Mouse (Mus musculus): ENCODE measurements at regions not wholly inside any gene's neighbourhood (a gene's known extent, or its start where the extent isn't known, plus 50 kb on each side); places are given as distances from the start of the nearest gene placed in this dataset.

GRCm38 (mm10) chr17:51683318-51683717, 149.8 kb downstream of the Satb1 start:
- Histone ChIP-seq H3K27me3 (replicated peaks; ENCODE audit: low read depth, poor library complexity, severe bottlenecking) (no peaks in the 10 kb centered on the region), H3K36me3 (replicated peaks) (no peaks in the 10 kb centered on the region), H3K4me3 (no peak overlapping the region), H3K9me3 (no peaks in the 10 kb centered on the region), H3K27ac (replicated peaks) (no peak overlapping the region), H3K4me1 (no peaks in the 10 kb centered on the region)
- no peak for DNase-seq (ENCODE audit: low spot score)
- WGBS = 90% methylated on average over 4 of the region's 4 CpGs

GRCm38 (mm10) chr17:51682368-51682767, 150.7 kb downstream of the Satb1 start:
- Histone ChIP-seq H3K27me3 (replicated peaks; ENCODE audit: low read depth, poor library complexity, severe bottlenecking) (no peaks in the 10 kb centered on the region), H3K4me3 (no peak overlapping the region), H3K9me3 (no peaks in the 10 kb centered on the region), H3K27ac (replicated peaks) (no peak overlapping the region), H3K36me3 (replicated peaks) (no peaks in the 10 kb centered on the region), H3K4me1 (no peaks in the 10 kb centered on the region)
- DNase-seq (ENCODE audit: low spot score) = no peak
- 92% methylated on average over 3 of the region's 3 CpGs for WGBS

DNA sequence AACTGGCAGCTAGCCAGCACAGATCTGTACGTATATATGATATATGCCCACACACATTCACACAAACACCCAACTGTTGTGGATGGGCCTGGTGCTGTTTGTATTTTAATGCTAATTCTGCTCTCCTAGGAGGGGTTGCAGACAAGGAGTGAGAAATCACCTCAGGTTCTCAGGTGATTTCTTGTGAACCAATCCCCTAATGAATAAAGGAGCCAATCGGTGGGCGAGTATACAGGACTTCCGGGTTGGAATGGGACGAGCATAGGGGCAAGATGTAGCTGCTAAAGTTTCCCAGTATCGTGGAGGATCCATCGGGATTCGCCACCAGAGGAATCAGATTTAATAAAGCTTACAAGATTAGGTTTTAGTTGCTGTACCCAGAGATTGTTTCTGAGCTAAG, 155.6 kb downstream of the Satb1 start:
- no peak for DNase-seq (ENCODE audit: low spot score)
- Histone ChIP-seq H3K4me3 (no peak overlapping the region), H3K27me3 (replicated peaks; ENCODE audit: low read depth, poor library complexity, severe bottlenecking) (no peaks in the 10 kb centered on the region), H3K9me3 (no peaks in the 10 kb centered on the region), H3K36me3 (replicated peaks) (no peaks in the 10 kb centered on the region), H3K4me1 (no peaks in the 10 kb centered on the region), H3K27ac (replicated peaks) (no peak overlapping the region)
- WGBS = 92% methylated on average over 8 of the region's 8 CpGs

DNA sequence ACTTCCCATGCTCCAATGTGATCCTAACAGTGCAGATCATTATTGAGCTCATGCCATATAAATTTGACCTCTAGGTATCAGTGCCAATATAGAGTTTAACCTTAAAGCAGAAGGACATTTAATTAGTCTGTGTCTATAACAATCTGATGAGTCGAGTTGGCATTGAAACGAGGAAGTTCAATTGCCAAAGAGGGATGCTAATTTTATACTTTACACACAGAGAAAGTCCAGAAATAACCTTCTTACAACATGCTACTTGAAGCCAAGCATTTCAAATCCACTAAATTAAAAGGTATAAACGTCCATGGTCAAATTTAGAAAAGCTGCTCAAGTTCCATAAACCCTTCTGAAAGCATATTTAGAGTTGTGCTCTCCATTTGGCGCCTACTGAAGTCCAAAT, 174.7 kb downstream of the Satb1 start:
- no peak overlapping the region for H3K27ac ChIP-seq (replicated peaks)
- H3K36me3 ChIP-seq (replicated peaks) = no peaks in the 10 kb centered on the region
- 83% methylated on average over 4 of the region's 4 CpGs for WGBS
- H3K27me3 ChIP-seq (replicated peaks; ENCODE audit: low read depth, poor library complexity, severe bottlenecking) = no peaks in the 10 kb centered on the region
- no peaks in the 10 kb centered on the region; the same call in 1 of the 2 replicates for H3K4me1 ChIP-seq
- no peak for DNase-seq (ENCODE audit: low spot score)
- H3K4me3 ChIP-seq = no peak overlapping the region
- no peaks in the 10 kb centered on the region for H3K9me3 ChIP-seq

DNA sequence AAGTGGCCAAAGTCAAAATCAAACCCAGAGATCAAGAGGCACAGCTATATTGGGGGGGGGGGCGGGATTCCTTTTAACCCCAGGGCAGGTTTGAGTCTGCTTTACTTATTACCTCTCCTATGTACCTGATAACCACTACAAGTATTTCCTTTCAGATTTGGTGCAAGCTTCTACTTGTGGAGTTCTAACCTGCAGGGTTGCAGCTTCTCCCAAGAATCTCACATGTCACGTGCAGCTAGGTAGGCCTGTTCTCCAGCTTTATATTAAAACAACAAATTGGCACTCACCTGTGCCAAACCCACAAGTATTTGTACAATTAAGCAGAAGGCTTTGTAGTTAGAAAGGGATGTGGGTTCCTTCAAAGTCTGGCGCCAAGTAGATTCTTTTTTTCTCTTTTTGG, 179.2 kb downstream of the Satb1 start:
- no peaks in the 10 kb centered on the region for H3K4me1 ChIP-seq
- WGBS = 86% methylated on average over 3 of the region's 3 CpGs
- H3K9me3 ChIP-seq = no peaks in the 10 kb centered on the region
- no peak overlapping the region for H3K27ac ChIP-seq (replicated peaks)
- H3K4me3 ChIP-seq = no peak overlapping the region
- no peaks in the 10 kb centered on the region for H3K27me3 ChIP-seq (replicated peaks; ENCODE audit: low read depth, poor library complexity, severe bottlenecking)
- DNase-seq (ENCODE audit: low spot score) = no peak
- no peaks in the 10 kb centered on the region for H3K36me3 ChIP-seq (replicated peaks)

GRCm38 (mm10) chr17:51651880-51652279, 181.2 kb downstream of the Satb1 start:
- Histone ChIP-seq H3K27ac (replicated peaks) (no peak overlapping the region), H3K9me3 (no peaks in the 10 kb centered on the region), H3K36me3 (replicated peaks) (no peaks in the 10 kb centered on the region), H3K4me3 (no peak overlapping the region), H3K27me3 (replicated peaks; ENCODE audit: low read depth, poor library complexity, severe bottlenecking) (no peaks in the 10 kb centered on the region), H3K4me1 (no peaks in the 10 kb centered on the region)
- DNase-seq (ENCODE audit: low spot score) = no peak
- WGBS = 87% methylated on average over 2 of the region's 2 CpGs

DNA sequence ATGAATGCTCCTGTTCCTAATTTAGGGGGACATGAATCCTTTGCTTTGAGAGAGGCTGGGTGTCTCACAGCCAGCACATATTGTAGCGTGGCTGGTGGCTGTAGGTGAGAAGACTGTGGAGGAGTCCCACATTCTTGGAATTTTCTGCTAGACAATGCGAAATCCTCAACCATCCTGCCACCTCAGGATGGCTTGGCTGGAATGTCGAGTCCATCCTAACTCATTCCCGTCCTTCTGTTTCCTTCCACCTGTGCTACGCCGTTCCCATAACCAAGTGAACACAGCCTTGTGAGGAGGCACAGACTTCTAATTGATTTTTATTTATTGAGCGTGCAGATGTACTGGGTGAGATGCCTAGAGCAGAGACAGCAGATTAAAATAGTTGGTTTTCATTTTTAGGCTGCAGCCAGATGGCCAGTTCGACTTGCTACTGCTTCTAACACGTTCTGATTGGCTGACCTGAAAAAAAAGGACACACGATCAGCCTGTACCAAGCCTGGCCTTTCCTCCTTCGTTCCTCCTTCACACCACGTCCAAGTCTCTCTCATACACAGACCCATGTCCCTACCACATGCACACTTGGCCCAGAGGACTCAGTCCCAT, 183.8 kb downstream of the Satb1 start:
- H3K27me3 ChIP-seq (replicated peaks; ENCODE audit: low read depth, poor library complexity, severe bottlenecking) = no peaks in the 10 kb centered on the region
- DNase-seq (ENCODE audit: low spot score) = no peak
- 86% methylated on average over 12 of the region's 12 CpGs for WGBS
- no peaks in the 10 kb centered on the region for H3K36me3 ChIP-seq (replicated peaks)
- H3K27ac ChIP-seq (replicated peaks) = no peak overlapping the region
- 0 out of 2 replicates have a peak, but pooled peaks cover 4% of the 10 kb centered on the region for H3K4me1 ChIP-seq
- no peaks in the 10 kb centered on the region for H3K9me3 ChIP-seq
- H3K4me3 ChIP-seq = no peak overlapping the region

- no peak overlapping the region for H3K27ac ChIP-seq (replicated peaks)
- H3K4me1 ChIP-seq = 0 out of 2 replicates have a peak, but pooled peaks cover 4% of the 10 kb centered on the region
- no peaks in the 10 kb centered on the region for H3K27me3 ChIP-seq (replicated peaks; ENCODE audit: low read depth, poor library complexity, severe bottlenecking)
- DNase-seq (ENCODE audit: low spot score) = no peak
- H3K9me3 ChIP-seq = no peaks in the 10 kb centered on the region
- H3K36me3 ChIP-seq (replicated peaks) = no peaks in the 10 kb centered on the region
- H3K4me3 ChIP-seq = no peak overlapping the region
- 72% methylated on average over 2 of the region's 2 CpGs for WGBS
These were observed 186.7 kb downstream of the Satb1 start for GRCm38 (mm10) chr17:51646416-51646815.

- DNase-seq (ENCODE audit: low spot score) = no peak
These were observed 187.2 kb downstream of the Satb1 start for GRCm38 (mm10) chr17:51645866-51646265.

GRCm38 (mm10) chr17:51642682-51643081, 190.4 kb downstream of the Satb1 start:
- 84% methylated on average over 2 of the region's 2 CpGs for whole genome bisulfite sequencing
- no peak for DNase-seq (ENCODE audit: low spot score)
- 0 out of 2 replicates have a peak, but pooled peaks cover 4% of the 10 kb centered on the region for H3K4me1 ChIP-seq
- H3K4me3 ChIP-seq = no peak overlapping the region
- no peaks in the 10 kb centered on the region for H3K36me3 ChIP-seq (replicated peaks)
- no peak overlapping the region for H3K27ac ChIP-seq (replicated peaks)
- H3K27me3 ChIP-seq (replicated peaks; ENCODE audit: low read depth, poor library complexity, severe bottlenecking) = no peaks in the 10 kb centered on the region
- no peaks in the 10 kb centered on the region for H3K9me3 ChIP-seq

More at GRCm38 (mm10) chr17:51645866-51646265, 187.2 kb downstream of the Satb1 start:
- 63% methylated on average over 1 of the region's 1 CpGs for WGBS
- Histone ChIP-seq H3K4me1 (0 out of 2 replicates have a peak, but pooled peaks cover 4% of the 10 kb centered on the region), H3K9me3 (no peaks in the 10 kb centered on the region), H3K27ac (replicated peaks) (no peak overlapping the region), H3K36me3 (replicated peaks) (no peaks in the 10 kb centered on the region), H3K4me3 (no peak overlapping the region), H3K27me3 (replicated peaks; ENCODE audit: low read depth, poor library complexity, severe bottlenecking) (no peaks in the 10 kb centered on the region)

GRCm38 (mm10) chr17:51635913-51636312, 197.2 kb downstream of the Satb1 start:
- DNase-seq (ENCODE audit: low spot score) = no peak
- Histone ChIP-seq H3K4me1 (no peaks in the 10 kb centered on the region), H3K27me3 (replicated peaks; ENCODE audit: low read depth, poor library complexity, severe bottlenecking) (no peaks in the 10 kb centered on the region), H3K27ac (replicated peaks) (no peak overlapping the region), H3K4me3 (no peak overlapping the region), H3K36me3 (replicated peaks) (no peaks in the 10 kb centered on the region), H3K9me3 (no peaks in the 10 kb centered on the region)
- WGBS = 96% methylated on average over 4 of the region's 4 CpGs

DNA sequence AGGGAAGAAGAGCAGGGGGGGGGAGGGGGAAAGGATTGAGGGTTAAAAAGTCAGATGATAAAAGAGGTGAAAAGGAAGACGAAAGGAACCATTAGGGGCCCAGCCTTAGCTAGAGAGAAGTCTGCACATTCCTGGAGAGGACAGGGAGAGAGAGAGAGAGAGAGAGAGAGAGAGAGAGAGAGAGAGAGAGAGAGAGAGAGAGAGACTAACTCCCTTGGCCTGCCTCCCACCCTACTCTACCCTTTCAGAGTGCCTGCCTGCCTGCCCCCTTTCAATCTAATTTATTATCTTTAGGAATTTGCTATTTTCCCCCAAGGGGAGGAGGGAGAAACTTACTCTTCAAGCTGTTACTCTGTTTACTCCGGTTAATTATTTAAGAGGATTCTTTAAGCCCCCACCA, 201.5 kb downstream of the Satb1 start:
- no peak for DNase-seq (ENCODE audit: low spot score)
- 48% methylated on average over 2 of the region's 2 CpGs for WGBS

GRCm38 (mm10) chr17:51620528-51620927, 212.6 kb downstream of the Satb1 start:
- Histone ChIP-seq H3K9me3 (no peaks in the 10 kb centered on the region), H3K4me1 (no peaks in the 10 kb centered on the region), H3K27me3 (replicated peaks; ENCODE audit: low read depth, poor library complexity, severe bottlenecking) (no peaks in the 10 kb centered on the region), H3K36me3 (replicated peaks) (no peaks in the 10 kb centered on the region), H3K4me3 (no peak overlapping the region), H3K27ac (replicated peaks) (no peak overlapping the region)
- WGBS = 75% methylated on average over 3 of the region's 3 CpGs
- no peak for DNase-seq (ENCODE audit: low spot score)

More for the DNA sequence above, 201.5 kb downstream of the Satb1 start:
- Histone ChIP-seq H3K4me3 (no peak overlapping the region), H3K9me3 (no peaks in the 10 kb centered on the region), H3K4me1 (no peaks in the 10 kb centered on the region), H3K27ac (replicated peaks) (no peak overlapping the region), H3K27me3 (replicated peaks; ENCODE audit: low read depth, poor library complexity, severe bottlenecking) (no peaks in the 10 kb centered on the region), H3K36me3 (replicated peaks) (no peaks in the 10 kb centered on the region)

All from embryonic facial prominence, embryonic 10.5 days (tissue).